Mouse (Mus musculus): ENCODE results near the gene Clca3a2.
"Not testable (repeated sequence)": the region's sequence is repeated elsewhere in the genome, so short reads cannot be mapped to it uniquely, and the experiment has no call there.

Clca3a2 gene

DNA sequence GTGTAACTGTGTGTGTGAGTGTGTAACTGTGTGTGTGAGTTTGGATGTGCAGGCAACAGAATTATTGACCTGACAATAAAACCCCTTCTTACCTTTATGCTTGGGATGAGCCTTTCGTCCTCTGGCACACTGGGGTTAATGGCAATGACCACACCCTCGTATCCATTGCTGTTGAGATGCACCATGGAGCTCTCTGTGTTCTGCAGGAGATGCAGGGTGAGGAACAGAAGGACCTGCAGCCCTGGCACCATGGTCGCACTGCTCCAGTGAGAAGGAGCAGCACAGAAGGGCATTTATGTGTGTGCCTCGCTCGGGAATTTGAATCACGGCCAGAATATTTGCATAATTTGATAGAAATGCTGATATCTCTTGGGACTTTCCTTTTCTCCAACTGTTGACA is at the start of gene Clca3a2:
Clca3a2 (minus strand) TSS at position 276 of the 400 bp plus-strand sequence.
- not testable (repeated sequence) for DNase-seq (ENCODE audit: low read depth)

GRCm38 (mm10) chr3:144849584-144849983 is 30.3 kb upstream of the Clca3a2 start:
- DNase-seq (ENCODE audit: low read depth): no peak

DNA sequence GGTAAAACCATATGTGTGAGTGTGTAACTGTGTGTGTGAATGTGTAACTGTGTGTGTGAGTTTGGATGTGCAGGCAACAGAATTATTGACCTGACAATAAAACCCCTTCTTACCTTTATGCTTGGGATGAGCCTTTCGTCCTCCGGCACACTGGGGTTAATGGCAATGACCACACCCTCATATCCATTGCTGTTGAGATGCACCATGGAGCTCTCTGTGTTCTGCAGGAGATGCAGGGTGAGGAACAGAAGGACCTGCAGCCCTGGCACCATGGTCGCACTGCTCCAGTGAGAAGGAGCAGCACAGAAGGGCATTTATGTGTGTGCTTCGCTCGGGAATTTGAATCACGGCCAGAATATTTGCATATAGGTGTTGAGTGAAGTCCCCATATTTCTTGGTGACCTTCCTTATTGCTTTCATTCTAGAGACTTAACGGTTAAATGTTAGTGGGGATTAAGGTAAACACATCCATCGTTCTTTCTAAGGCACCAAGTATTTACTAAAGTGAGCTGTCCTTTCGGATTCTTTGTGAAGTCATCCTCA is 29.8 kb upstream of the Clca3a2 start, which contains the start of gene Clca3b:
Clca3b (minus strand) TSS at position 344 of the 543 bp plus-strand sequence.
- not testable (repeated sequence) for DNase-seq (ENCODE audit: low read depth)

DNA sequence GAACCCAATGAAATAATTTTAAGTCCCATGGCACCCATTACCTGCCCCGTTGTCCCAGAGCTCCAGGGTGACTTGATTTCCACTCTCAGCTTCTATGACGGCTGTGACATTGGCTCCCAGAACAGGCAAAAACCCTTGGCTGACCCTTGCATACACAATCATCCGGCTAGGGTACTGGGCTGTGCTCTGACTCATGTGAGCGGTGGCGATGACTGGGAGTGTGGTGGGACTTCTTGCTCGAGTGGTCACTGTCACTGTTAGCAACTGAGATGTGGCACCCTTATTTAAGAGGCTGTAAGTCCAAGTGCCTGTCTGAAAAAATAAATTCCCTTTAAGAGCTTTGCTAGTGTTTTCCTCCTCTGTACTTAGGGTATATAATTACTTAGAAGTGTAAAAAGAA is 8.0 kb upstream of the Clca3a2 start:
- DNase-seq (ENCODE audit: low read depth): no peak

GRCm38 (mm10) chr3:144825151-144825550 is 5.9 kb upstream of the Clca3a2 start:
- DNase-seq (ENCODE audit: low read depth): peak; percentile 91

DNA sequence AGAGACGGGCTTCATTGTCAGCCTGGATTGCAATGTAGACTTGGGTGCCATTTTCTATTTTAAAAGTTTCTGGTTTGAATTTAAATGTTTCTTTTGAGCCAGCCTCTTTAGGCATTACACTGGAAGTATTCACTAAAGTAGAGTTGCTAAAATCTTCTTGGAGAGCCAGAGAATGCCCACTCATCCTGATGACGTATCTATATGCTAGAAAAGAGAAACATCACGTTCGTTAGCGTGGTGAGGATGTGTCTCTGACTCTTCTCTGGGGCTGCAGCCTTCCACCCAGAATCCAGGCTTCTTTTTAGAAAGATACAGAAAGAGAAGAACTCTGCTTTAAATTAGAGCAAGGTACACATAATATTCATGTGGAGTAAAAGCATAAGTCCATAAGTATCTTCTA is 4.0 kb upstream of the Clca3a2 start:
- no peak for DNase-seq (ENCODE audit: low read depth)

- no peak for DNase-seq (ENCODE audit: low read depth)
These were observed 1.3 kb upstream of the Clca3a2 start for GRCm38 (mm10) chr3:144820632-144821031.

- not testable (repeated sequence) for DNase-seq (ENCODE audit: low read depth)
These were observed 6.0 kb downstream of the Clca3a2 start for GRCm38 (mm10) chr3:144813336-144813735.

DNA sequence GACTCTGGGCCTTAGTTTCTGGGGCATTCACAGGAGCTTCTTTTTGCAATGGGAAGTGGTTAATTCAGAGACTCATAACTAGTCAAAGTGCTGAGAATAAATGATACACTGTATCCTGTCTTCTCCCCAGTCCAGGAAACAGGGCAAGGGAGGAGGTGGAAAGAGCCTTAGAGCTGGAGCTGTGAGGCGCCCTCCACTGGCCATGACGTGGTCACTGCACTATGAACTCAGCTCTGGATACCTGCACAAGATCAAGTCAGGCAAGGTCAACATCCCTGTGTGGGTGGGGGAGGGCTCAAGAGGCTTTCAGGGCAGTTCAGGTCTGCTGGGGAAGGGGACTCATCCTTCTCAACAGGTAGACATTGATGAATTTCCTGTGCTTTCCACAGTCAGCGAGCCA is 7.5 kb downstream of the Clca3a2 start:
- DNase-seq (ENCODE audit: low read depth): no peak

GRCm38 (mm10) chr3:144808153-144808925 is 11.0 kb downstream of the Clca3a2 start:
- DNase-seq (ENCODE audit: low read depth): not testable (repeated sequence)

- not testable (repeated sequence) for DNase-seq (ENCODE audit: low read depth)
These were observed 12.7 kb downstream of the Clca3a2 start for GRCm38 (mm10) chr3:144806626-144807025.

- DNase-seq (ENCODE audit: low read depth): peak; percentile 69
These were observed 17.4 kb downstream of the Clca3a2 start for GRCm38 (mm10) chr3:144801861-144802260.

DNA sequence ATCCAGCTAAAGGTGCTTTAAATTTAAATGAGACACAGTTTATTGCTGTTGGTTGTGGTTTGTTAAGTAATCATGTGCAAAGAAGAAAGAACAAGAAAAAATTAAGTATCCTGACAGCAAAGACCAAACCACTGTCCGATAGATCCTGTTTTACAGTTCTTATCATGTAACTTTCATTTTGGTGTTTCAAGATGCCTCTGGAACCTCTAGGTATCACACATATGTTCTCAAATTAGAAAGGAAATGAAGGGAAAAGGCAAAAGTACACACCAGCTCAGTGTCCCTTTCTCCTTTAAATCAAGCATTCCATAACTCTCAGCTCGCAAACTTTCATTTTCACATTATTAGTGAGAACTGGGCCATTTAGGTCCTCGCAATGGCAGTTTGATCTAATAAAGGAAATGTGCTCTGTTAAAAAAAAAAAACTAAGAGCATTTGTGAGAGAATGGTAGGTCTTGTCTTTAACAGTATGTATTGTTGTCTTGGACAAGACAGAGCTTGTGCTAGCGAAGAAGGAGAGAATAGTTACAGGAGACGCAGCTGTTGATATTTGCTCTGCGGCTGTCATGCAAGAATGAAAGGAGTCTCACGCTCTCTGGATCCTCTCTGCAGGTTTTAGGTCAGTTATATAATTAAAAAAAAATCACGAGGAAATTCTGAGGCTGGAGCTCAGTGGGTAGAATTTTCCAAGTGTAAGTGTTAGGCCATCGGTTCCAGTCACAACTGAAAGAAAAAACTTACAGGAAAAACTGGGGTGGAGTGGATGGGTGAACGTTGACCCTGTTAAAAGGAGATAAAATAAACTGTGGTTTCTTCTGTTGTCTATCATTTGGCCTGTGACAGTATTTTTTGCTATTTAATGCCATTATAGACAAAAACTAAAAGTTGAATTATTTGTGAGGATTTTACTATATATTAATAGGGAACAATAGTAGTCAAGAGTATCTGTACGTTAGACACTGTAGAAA is 33.8 kb downstream of the Clca3a2 start:
- no peak for DNase-seq (ENCODE audit: low read depth)

DNA sequence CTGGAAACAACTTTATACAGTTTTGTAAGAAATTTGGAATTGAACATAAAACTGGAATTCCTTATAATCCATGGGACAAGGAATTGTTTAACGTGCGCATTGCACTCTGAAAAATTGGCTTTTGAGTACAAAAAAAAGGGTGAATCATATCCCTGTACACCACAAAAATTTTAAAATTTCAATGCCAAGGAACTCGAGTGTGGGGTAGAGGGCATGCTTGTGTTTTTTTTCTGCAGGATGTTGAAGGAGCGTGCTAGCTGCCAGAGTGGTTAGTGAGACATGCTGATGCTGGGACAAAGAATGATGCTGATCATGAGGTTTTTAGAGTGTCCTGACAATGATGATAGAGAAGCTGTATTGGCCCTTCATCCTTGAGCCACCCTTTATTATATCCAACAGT is 54.1 kb downstream of the Clca3a2 start:
- peak; percentile 79 for DNase-seq (ENCODE audit: low read depth)

DNA sequence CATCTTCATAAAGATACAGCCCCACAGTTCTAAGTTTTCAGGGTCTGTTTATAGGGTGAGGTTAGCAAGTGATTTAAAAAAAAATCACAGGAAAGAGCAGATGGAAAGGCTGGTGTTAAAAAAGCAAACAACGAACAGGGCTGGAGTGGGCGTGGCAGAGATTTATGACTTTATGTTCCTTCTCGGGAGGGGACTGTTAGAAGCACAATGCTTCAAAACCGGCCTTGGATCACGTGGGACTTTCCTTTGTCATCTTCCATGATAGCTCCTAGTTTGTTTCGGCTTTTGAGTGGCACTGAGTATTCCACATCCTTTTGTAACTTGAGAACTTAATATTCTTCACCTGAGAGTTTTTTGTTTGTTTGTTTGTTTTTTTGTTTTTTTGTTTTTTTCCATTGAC is 57.8 kb downstream of the Clca3a2 start:
- DNase-seq (ENCODE audit: low read depth): no peak

DNA sequence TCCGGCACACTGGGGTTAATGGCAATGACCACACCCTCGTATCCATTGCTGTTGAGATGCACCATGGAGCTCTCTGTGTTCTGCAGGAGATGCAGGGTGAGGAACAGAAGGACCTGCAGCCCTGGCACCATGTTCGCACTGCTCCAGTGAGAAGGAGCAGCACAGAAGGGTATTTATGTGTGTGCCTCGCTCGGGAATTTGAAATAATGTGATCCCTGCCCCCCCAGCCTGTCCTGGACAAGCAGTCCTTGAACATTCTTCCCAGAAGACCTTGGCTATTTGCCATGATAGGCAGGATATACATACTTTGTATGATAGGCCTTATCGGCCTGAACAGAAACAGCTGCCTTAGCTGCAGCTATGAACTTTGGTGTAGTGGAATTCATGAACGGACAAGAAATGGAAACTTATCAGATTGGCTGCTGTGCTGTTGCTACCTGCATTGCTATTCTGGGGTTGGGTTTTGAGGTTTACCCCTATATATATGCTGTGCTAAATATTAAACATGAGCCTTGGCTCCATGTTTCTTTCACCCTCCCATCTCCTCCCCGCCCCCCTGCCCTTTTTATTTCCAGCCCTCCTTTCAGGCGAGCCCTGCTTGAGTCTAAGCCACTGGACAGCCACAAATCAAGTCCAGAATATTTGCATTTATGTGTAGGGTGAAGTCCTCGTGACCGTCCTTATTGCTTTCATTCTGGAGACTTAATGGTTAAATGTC is 58.5 kb downstream of the Clca3a2 start, which contains the start of gene Clca3a1:
Clca3a1 (minus strand) TSS at position 386 of the 718 bp plus-strand sequence.
- peak; percentile 58 for DNase-seq (ENCODE audit: low read depth)

GRCm38 (mm10) chr3:144759719-144760118 is 59.6 kb downstream of the Clca3a2 start:
- peak; percentile 39 for DNase-seq (ENCODE audit: low read depth)

GRCm38 (mm10) chr3:144756103-144756502 is 63.2 kb downstream of the Clca3a2 start:
- not testable (repeated sequence) for DNase-seq (ENCODE audit: low read depth)

DNA sequence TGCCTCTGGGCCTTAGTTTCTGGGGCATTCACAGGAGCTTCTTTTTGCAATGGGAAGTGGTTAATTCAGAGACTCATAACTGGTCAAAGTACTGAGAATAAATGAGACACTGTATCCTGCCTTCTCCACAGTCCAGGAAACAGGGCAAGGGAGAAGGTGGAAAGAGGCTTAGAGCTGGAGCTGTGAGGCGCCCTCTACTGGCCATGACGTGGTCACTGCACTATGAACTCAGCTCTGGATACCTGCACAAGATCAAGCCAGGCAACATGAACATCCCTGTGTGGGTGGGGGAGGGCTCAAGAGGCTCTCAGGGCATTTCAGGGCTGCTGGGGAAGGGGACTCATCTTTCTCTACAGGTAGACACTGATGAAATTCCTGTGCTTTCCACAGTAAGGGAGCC is 66.2 kb downstream of the Clca3a2 start:
- peak; percentile 34 for DNase-seq (ENCODE audit: low read depth)

DNA sequence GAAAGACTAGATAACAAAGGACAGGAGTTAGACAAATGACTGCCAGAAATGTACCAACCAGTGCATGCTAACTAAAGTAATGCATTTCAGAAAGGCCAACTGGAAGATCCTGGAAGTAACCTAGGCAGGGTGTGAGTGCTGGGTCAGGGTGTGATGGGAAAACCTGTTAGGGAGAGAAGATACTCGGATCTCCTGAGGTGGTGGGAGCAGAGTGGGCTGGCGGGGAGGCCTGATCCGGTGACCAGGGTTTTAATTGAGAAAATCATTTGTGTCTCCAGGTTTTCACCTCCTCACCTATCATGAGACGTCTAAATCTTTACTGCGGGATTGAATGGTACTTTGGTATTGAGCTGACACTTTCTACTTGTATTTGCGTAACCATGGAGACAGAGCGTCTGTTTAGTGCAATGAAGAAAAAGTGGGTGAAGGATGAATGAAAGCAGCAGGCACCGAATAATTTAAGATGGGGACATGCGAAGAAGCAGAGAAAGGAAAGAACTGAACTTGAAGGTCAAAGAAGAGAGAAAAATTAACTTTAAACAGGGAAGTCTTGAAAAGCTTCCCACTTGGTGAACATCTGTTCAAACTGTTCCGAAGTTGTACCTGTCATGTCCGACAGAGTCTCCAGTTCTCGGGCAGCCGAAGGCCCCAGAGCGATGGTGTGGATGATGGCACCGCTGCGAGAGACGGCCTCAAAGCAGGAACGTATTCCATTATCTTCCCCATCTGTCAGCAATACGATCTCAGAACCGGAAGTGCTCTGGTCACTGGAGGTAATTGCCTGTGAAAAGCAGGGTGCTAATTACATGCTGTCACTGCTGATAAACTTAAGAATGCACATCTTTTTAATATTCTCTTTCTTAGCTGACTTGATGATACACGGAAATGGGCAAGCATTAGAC is 70.0 kb downstream of the Clca3a2 start:
- DNase-seq (ENCODE audit: low read depth): not testable (repeated sequence)

Measured in NIH3T3 (cell line).